Mouse (Mus musculus) urinary bladder, postnatal 14 days (tissue): ENCODE measurements around the gene Eif2d.

Experiments
- DNase-seq: peaks from one replicate; pipeline ENCODE4 v3.0.0; 2021; ENCODE audit warnings: low spot score

The Eif2d gene

GRCm38 (mm10) chr1:131184253-131184955, 31.4 kb downstream of the Eif2d start:
- peak; percentile 67 for DNase-seq

- DNase-seq: no peak
These were observed 32.1 kb downstream of the Eif2d start for GRCm38 (mm10) chr1:131184956-131185660.

- DNase-seq: no peak
These were observed 33.0 kb downstream of the Eif2d start for GRCm38 (mm10) chr1:131185821-131186506.

- DNase-seq: no peak
These were observed 34.0 kb downstream of the Eif2d start for GRCm38 (mm10) chr1:131186995-131187394.

- no peak for DNase-seq
These were observed 34.9 kb downstream of the Eif2d start for GRCm38 (mm10) chr1:131187856-131188255.

GRCm38 (mm10) chr1:131188655-131189054, 35.7 kb downstream of the Eif2d start:
- DNase-seq: no peak

- DNase-seq: no peak
These were observed 40.8 kb downstream of the Eif2d start for GRCm38 (mm10) chr1:131193746-131194145.

- DNase-seq: no peak
These were observed 42.7 kb downstream of the Eif2d start for GRCm38 (mm10) chr1:131195653-131196052.

- DNase-seq: no peak
These were observed 43.1 kb downstream of the Eif2d start for GRCm38 (mm10) chr1:131196107-131196506.

- no peak for DNase-seq
These were observed 45.5 kb downstream of the Eif2d start for GRCm38 (mm10) chr1:131198417-131198960.

- no peak for DNase-seq
These were observed 46.3 kb downstream of the Eif2d start for GRCm38 (mm10) chr1:131199118-131199821.

- peak; percentile 46 for DNase-seq
These were observed 47.0 kb downstream of the Eif2d start for GRCm38 (mm10) chr1:131199976-131200375.

GRCm38 (mm10) chr1:131200588-131200987, 47.6 kb downstream of the Eif2d start:
- peak; percentile 35 for DNase-seq

GRCm38 (mm10) chr1:131201391-131201790, 48.4 kb downstream of the Eif2d start:
- DNase-seq: no peak

GRCm38 (mm10) chr1:131204461-131204860, 51.5 kb downstream of the Eif2d start:
- DNase-seq: no peak

GRCm38 (mm10) chr1:131206342-131206741, 53.4 kb downstream of the Eif2d start:
- no peak for DNase-seq

GRCm38 (mm10) chr1:131207531-131207930, 54.5 kb downstream of the Eif2d start:
- DNase-seq: peak; percentile 83

- DNase-seq: no peak
These were observed 55.1 kb downstream of the Eif2d start for GRCm38 (mm10) chr1:131208081-131208480.

- DNase-seq: no peak
These were observed 55.8 kb downstream of the Eif2d start for GRCm38 (mm10) chr1:131208800-131209199.

- no peak for DNase-seq
These were observed 57.0 kb downstream of the Eif2d start for GRCm38 (mm10) chr1:131209971-131210426.

GRCm38 (mm10) chr1:131211655-131212054, 58.7 kb downstream of the Eif2d start:
- DNase-seq: no peak

GRCm38 (mm10) chr1:131212956-131213355, 60.0 kb downstream of the Eif2d start:
- no peak for DNase-seq
